Mouse (Mus musculus) left cerebral cortex, postnatal 10 days (tissue): ENCODE measurements at regions not wholly inside any gene's neighbourhood (a gene's known extent, or its start where the extent isn't known, plus 50 kb on each side); places are given as distances from the start of the nearest gene placed in this dataset.

Experiments used
- DNase-seq, 2 experiments: peaks; one replicate each; pipeline ENCODE4 v3.0.0; 2021 to 2022; ENCODE audit warnings: low spot score in 2 of 2, mixed read lengths in 1 of 2; ENCODE audit errors: extremely low spot score in 1 of 2
- intact Hi-C: fragments of 180-260 bp; cut with DNase I; formaldehyde crosslinking; loops from one replicate; pipeline ENCODE4 v1.15.1; 2025

- no peak for DNase-seq
- intact Hi-C loops = no loop called here
Observed at GRCm38 (mm10) chr2:138027411-138027810, 229.0 kb upstream of the Btbd3 start.

- intact Hi-C loops = no loop called here
- DNase-seq = no peak
Observed at GRCm38 (mm10) chr2:138023558-138023957, 232.8 kb upstream of the Btbd3 start.

- DNase-seq = no peak
- intact Hi-C loops = no loop called here
Observed at GRCm38 (mm10) chr2:137981766-137982165, 274.6 kb upstream of the Btbd3 start.

- intact Hi-C loops = loop anchor here (10.0 kb wide), 1 partner anchor 1397 kb away; no protein-coding TSS in a partner anchor
- DNase-seq = peak in 1 of 2 experiments; percentile 30
Observed at GRCm38 (mm10) chr2:137977767-137978166, 278.6 kb upstream of the Btbd3 start.

GRCm38 (mm10) chr2:137974651-137975050 lies 281.7 kb upstream of the Btbd3 start:
- intact Hi-C loops = loop anchor here (10.0 kb wide), 1 partner anchor 1400 kb away; no protein-coding TSS in a partner anchor
- no peak for DNase-seq

- DNase-seq = no peak
- intact Hi-C loops = no loop called here
Observed at GRCm38 (mm10) chr2:137969156-137969555, 287.2 kb upstream of the Btbd3 start.

- intact Hi-C loops = no loop called here
- DNase-seq = no peak
Observed at GRCm38 (mm10) chr2:137966460-137967076, 289.8 kb upstream of the Btbd3 start.

- intact Hi-C loops = no loop called here
- DNase-seq = no peak
Observed at GRCm38 (mm10) chr2:137954830-137955229, 301.5 kb upstream of the Btbd3 start.

- no peak for DNase-seq
- intact Hi-C loops = no loop called here
Observed at GRCm38 (mm10) chr2:137953144-137953543, 303.2 kb upstream of the Btbd3 start.

GRCm38 (mm10) chr2:137951942-137952341 lies 304.4 kb upstream of the Btbd3 start:
- intact Hi-C loops = no loop called here
- DNase-seq = no peak

GRCm38 (mm10) chr2:137950931-137951330 lies 305.4 kb upstream of the Btbd3 start:
- no peak for DNase-seq
- intact Hi-C loops = no loop called here

GRCm38 (mm10) chr2:137942753-137943152 lies 313.6 kb upstream of the Btbd3 start:
- DNase-seq = peak; percentile 75 to 85
- intact Hi-C loops = loop anchor here (2.0 to 5.0 kb wide), 2 partner anchors 828 to 1025 kb away; no protein-coding TSS in a partner anchor

GRCm38 (mm10) chr2:137939591-137939990 lies 316.8 kb upstream of the Btbd3 start:
- intact Hi-C loops = no loop called here
- no peak for DNase-seq

GRCm38 (mm10) chr2:137938831-137939480 lies 317.4 kb upstream of the Btbd3 start:
- intact Hi-C loops = no loop called here
- DNase-seq = no peak

GRCm38 (mm10) chr2:137936613-137937012 lies 319.8 kb upstream of the Btbd3 start:
- intact Hi-C loops = no loop called here

GRCm38 (mm10) chr2:137932931-137933330 lies 323.4 kb upstream of the Btbd3 start:
- intact Hi-C loops = no loop called here
- DNase-seq = no peak

More at GRCm38 (mm10) chr2:137936613-137937012, 319.8 kb upstream of the Btbd3 start:
- peak in 1 of 2 experiments; percentile 17 for DNase-seq

- intact Hi-C loops = no loop called here
- no peak for DNase-seq
Observed at GRCm38 (mm10) chr2:137932488-137932887, 323.9 kb upstream of the Btbd3 start.

GRCm38 (mm10) chr2:137925488-137925887 lies 330.9 kb upstream of the Btbd3 start:
- no peak for DNase-seq
- intact Hi-C loops = no loop called here

- DNase-seq = no peak
- intact Hi-C loops = no loop called here
Observed at GRCm38 (mm10) chr2:137924576-137924975, 331.8 kb upstream of the Btbd3 start.

GRCm38 (mm10) chr2:137898425-137898824 lies 357.9 kb upstream of the Btbd3 start:
- intact Hi-C loops = no loop called here
- DNase-seq = no peak
